Mouse (Mus musculus) liver, adult 2 months (tissue): ENCODE measurements around the gene Pak1ip1.

Source experiments
- CTCF ChIP-seq: fragments of 200-500 bp; IDR thresholded peaks from 2 replicates; pipeline ENCODE4 v1.5.1; 2011; ENCODE audit warnings: low read depth, low read length, control low read depth
- POLR2A ChIP-seq: fragments of 200-500 bp; IDR thresholded peaks from 2 replicates; pipeline ENCODE4 v1.6.1; 2011; ENCODE audit warnings: low read length, control low read depth; ENCODE audit not compliant: insufficient read depth; ENCODE audit errors: extremely low read depth

DNA sequence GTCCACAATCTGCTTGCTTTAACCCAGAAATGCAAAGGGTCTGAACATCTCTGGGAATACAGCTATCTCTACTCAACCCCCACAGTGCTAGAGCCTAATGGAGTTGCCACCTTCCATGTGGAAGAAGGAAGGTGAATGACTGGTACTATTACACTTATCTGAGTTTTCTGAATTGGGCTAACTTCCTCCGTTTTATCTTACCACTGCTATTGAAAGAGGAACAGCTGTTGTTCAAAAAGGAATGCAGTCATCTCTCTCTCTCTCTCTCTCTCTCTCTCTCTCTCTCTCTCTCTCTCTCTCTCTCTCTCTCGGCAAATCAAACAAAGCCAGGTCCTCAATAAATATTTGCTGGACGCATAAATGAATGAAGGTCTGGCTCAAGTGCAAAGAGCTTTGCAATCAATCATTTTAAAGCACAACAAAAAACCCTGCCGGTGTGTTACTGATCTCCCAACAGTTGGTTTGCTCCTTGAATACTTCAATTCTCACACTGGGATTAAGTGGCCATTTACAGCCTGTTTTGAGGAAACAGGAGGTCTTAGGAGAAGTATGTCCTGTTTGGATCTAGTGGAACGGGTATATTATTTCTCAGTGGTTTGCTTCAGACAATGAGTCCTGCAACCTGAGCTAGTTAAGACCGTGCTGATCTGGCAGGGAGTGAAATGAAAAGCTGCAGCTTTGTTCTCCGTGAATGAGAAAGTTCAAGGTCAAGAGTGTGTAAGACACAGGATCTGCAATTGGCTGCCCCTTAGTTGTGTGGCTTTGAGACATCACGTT lies 6.1 kb upstream of the Pak1ip1 start:
- no peak for TF ChIP-seq POLR2A
- no peak for TF ChIP-seq CTCF
